Mouse (Mus musculus): ENCODE data around the gene Rars2. TPM values are rescaled to one million over a fixed set of nuclear protein-coding genes. Genes with fewer than 3 reads are reported as not detected.

Gene Rars2
- polyA plus RNA-seq (2012; rRNA removed) = 5.3 and 7.9 TPM in 2 replicates

DNA sequence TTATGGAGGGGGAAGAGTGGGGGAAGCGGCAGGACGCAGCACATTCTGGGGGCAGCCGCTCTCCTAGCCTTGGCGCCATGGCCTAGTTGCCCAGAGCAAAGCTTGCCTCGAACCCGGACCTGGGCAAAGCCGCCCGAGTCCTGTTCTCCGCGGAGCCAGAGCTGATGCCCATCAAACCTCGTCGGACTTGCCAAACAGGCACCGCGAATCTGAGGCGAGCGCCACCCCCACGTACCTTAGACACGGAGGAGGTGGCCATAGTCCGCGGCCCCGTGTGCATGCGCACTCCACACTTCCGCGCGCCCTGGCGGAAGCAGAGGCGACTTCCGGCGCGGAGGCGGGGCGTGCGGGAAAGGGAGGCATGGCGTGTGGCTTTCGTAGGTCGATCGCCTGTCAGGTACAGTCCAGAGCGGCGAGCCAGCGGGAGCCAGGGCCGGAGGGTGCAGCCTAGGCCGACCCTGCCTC is at the start of gene Rars2, which contains the start of gene Orc3:
Gene Rars2, plus strand, starts transcription at position 328 of the 465 bp plus-strand sequence.
Gene Orc3, minus strand, starts transcription at position 315 of the 465 bp plus-strand sequence.

DNA sequence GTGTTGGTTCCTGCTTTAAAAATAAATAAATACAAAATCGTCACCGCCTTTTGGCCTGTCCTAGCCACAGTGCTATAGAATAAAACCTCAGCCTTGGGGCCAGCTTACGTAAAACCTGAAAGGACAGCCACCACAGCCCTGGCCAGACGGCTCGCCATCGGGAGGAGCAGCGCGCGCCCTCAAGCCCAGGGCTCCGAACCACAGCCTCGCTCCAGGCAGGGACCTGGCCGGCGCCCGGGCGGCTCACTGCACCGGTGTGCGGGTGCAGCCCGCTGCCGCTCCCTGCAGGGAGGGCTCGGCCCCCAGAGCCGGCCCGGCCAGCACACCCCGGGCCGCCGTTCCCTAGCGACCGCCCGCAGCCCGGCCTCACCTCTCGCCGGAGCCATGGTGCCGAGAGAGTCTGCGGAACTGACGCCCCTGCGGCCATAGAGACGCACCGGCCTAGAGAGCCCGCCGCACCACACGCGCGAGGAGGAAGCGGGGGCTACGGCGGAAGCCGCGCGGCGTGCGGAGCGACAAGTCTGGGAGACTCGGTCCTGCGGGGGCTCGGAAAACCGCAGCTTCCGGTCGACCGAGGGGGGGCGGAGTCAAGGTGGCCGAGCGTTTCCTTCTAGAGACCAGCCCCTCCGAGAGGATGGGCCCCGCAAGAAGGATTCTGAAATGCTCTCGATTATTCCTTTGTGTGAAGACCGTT is 72.3 kb downstream of the Rars2 start, which contains the start of gene Slc35a1:
Gene Slc35a1, minus strand, starts transcription at position 565 of the 694 bp plus-strand sequence.

Other genes with a start within 250 kb of the Rars2 start
- gene Akirin2, start 64.0 kb upstream of the Rars2 start, polyA plus RNA-seq (2012; rRNA removed) = 25.3 and 53.7 TPM in 2 replicates
- 11.4 and 15.6 TPM in 2 replicates for gene Orc3, start within 50 bp of the Rars2 start, polyA plus RNA-seq (2012; rRNA removed)
- 10.8 and 11.9 TPM in 2 replicates for gene Slc35a1, start 72.5 kb downstream of the Rars2 start, polyA plus RNA-seq (2012; rRNA removed)
- gene Cfap206, start 115.2 kb downstream of the Rars2 start, polyA plus RNA-seq (2012; rRNA removed) = 2.4 and 3.6 TPM in 2 replicates
- gene Gm136, start 141.3 kb downstream of the Rars2 start, polyA plus RNA-seq (2012; rRNA removed) = not detected in 2 replicates
- gene Smim8, start 163.5 kb downstream of the Rars2 start, polyA plus RNA-seq (2012; rRNA removed) = 0.29 and 0.46 TPM in 2 replicates

Measured in ovary, adult 2 months (tissue).